Mouse (Mus musculus) liver, embryonic 14.5 days (tissue): ENCODE data around the gene Hao2.

Experiments
- CTCF ChIP-seq: IDR thresholded peaks from 2 replicates; pipeline ENCODE4 v1.5.1; 2016; ENCODE audit warnings: antibody characterized with exemption, low read depth, control low read depth
- EP300 ChIP-seq: IDR thresholded peaks from 2 replicates; pipeline ENCODE4 v1.6.1; 2016; ENCODE audit warnings: antibody characterized with exemption, low read depth

DNA sequence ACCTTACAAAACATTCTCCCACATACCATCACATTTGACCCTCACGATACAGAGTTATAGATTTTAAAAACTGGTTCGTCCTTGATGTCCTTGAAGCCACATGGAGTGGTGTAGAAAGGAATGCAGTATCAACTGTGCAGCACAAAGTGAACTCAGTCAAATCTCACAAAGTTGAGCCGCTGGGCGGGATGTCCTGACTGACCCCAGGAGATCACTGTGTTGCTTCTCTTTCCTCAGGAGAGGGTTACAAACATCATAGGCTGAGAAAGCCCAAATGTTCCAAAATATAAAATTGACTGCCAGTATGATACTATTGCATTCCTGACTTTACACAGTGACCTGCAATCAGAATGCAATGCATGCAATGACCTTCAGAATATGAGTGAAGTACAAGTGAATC lies 2.6 kb downstream of the Hao2 start:
- TF ChIP-seq CTCF (no peak), EP300 (no peak)
